Mouse (Mus musculus): ENCODE data around the gene Ppp1r12b.
"Not testable (repeated sequence)": the region's sequence is repeated elsewhere in the genome, so short reads cannot be mapped to it uniquely, and the experiment has no call there.

Ppp1r12b gene

GRCm38 (mm10) chr1:134851211-134851610 lies 104.5 kb downstream of the Ppp1r12b start:
- no peak for DNase-seq (ENCODE audit: low spot score in 2 of 2)

GRCm38 (mm10) chr1:134850361-134850760 lies 105.4 kb downstream of the Ppp1r12b start:
- peak; percentile 20 to 46 for DNase-seq (ENCODE audit: low spot score in 2 of 2)

- DNase-seq (ENCODE audit: low spot score in 2 of 2): no peak
These were observed 107.9 kb downstream of the Ppp1r12b start for GRCm38 (mm10) chr1:134847851-134848250.

DNA sequence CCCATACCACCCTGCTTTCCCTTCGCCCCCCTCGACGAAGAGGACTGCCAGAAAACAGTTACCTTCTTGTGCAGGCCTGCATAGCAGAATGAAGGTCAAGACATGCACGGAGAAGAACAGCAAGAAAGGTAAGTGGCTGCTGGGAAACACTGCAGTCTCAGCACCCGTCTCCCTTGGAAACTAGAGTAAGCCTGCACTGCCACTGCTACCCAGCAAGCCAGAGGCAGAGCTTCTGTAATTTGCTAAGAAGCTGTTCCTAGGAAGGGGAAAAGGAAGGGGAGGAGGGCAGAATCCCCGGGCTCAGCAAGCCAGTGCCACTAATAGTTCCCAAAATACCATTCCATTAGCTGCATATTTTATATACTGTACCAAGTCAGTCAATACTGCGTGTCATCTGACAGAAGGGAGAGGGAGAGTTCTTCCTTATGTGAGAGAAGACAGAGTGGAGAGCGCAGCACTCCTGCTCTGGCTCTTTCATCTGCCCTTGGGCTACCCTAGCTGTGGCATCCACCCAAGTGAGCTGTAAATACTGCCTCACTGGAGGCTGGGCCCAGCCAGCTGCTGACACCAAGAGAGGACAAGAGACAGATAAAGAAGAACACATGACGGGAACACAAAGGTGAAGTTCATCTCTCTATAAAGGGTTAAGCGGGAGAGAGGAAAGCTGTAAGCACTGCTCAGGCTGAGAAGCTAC lies 109.3 kb downstream of the Ppp1r12b start:
- no peak for DNase-seq (ENCODE audit: low spot score in 2 of 2)

GRCm38 (mm10) chr1:134843369-134843768 lies 112.4 kb downstream of the Ppp1r12b start:
- DNase-seq (ENCODE audit: low spot score in 2 of 2): no peak

GRCm38 (mm10) chr1:134836909-134837480 lies 118.7 kb downstream of the Ppp1r12b start:
- DNase-seq (ENCODE audit: low spot score in 2 of 2): no peak

GRCm38 (mm10) chr1:134830881-134831280 lies 124.9 kb downstream of the Ppp1r12b start:
- not testable (repeated sequence) for DNase-seq (ENCODE audit: low spot score in 2 of 2)

GRCm38 (mm10) chr1:134829635-134830034 lies 126.1 kb downstream of the Ppp1r12b start:
- DNase-seq (ENCODE audit: low spot score in 2 of 2): no peak

DNA sequence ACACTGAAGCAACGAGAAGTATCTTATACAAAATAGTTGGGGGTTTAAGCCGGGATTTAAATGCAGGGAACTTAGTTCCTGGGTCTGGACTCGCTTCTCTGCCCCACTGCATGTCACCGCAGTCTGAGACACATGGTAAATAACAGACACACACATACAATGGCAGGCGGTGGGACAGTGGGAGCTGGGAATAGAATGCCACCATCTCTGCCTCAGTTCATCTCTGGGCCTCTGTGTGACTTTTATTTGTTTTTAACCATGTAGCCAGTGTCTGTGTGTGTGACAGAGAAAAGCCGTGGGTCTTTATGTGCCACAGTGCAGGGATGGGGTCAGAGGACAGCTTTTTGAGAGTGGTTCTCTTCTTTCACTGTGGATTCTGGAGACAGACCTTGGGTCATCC lies 130.8 kb downstream of the Ppp1r12b start:
- DNase-seq (ENCODE audit: low spot score in 2 of 2): no peak

- DNase-seq (ENCODE audit: low spot score in 2 of 2): no peak
These were observed 131.9 kb downstream of the Ppp1r12b start for GRCm38 (mm10) chr1:134823842-134824241.

GRCm38 (mm10) chr1:134823323-134823722 lies 132.4 kb downstream of the Ppp1r12b start:
- DNase-seq (ENCODE audit: low spot score in 2 of 2): no peak

DNA sequence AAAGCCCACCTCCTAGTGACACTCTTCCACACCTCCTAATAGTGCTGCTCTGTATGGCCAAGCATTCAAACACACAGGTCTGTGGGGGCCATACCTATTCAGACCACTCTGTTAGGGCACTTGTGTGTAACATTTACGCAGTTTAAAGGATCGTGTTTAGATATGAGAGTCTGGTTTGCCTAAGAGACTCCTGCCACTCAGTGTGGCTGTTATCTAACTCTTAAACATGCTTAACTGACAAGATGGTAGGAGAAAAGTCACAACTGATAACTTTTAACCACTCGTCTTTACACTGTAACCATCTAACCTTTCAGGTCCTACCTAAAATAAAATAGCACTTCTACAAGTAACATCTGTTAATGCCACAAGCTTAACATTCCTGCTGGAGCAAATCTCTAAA lies 134.9 kb downstream of the Ppp1r12b start:
- no peak for DNase-seq (ENCODE audit: low spot score in 2 of 2)

DNA sequence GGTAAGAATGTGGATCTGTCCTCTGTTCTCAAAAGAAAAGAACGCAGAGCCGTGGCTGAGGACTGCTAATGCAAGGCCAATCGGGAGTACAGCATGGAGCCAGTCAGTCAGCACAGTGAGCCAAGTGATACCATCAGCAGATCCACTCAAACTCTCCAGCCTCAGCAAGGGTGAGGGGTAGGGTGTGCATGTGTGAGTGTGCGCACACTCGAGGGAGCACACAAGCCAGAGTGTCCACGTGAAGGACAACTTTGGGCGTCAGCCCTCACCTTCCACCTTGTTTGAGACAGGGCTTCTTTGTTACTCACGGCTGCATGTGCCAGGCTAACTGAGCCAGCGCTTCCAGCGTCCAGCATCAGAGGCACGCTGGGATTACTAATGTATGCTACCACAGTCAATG lies 136.5 kb downstream of the Ppp1r12b start:
- DNase-seq (ENCODE audit: low spot score in 2 of 2): no peak

DNA sequence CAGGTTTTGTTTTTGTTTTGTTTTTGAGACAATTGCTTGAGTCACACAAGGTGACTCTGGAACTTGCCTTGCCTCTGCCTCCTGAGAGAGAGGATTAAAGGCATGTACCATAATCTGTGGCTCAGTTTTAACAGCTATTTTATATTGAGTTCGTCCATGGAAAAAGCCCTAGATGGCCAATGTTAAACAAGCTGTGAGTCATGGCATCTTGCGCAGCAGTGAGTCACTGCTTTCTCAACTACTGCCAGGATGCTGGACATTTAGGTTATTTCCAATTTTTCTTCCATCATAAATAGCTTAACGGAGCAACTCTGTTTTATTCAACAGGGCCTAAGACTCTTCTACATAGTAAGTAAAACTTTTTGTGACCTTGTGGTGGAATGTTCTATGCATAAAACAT lies 137.0 kb downstream of the Ppp1r12b start:
- DNase-seq (ENCODE audit: low spot score in 2 of 2): no peak

GRCm38 (mm10) chr1:134817916-134818595 lies 137.7 kb downstream of the Ppp1r12b start:
- DNase-seq (ENCODE audit: low spot score in 2 of 2): no peak

DNA sequence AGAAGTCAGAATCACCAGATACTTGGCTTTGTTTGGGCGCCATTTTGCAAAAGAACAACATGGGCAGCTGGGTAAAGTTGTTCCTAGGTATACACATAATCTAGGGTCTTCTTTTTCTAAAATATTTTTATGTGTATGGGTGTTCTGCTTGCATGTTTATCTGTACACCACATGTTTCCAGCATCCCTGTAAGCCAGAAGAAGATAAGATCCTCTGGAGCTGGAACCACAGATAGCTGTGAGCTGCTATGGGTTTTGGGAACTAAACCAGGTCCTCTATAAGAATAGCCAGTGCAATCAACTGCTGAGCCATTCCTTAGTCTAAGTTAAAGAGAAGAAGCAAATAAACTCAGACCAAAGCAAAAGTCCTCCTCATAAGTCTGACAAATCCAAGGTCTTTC lies 138.6 kb downstream of the Ppp1r12b start:
- DNase-seq (ENCODE audit: low spot score in 2 of 2): no peak

DNA sequence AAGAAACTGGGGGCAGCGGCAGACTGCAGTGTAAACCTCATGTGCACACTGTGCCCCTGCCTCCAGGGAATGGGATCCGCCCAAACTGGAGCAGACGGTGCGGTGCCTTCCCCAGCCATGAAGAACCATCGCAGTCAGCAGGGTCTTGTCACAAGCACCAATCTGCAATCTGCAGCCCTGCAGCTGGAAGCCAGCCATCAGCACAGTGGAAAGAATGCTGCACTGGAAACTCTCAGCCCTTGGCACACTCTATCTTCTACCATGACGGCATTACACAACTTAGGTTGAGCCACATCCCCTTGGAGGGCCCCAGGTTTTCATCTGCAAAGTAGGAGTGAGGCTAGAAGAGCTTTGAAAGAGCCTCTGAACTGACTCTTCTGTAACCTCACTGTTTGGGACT lies 139.1 kb downstream of the Ppp1r12b start:
- DNase-seq (ENCODE audit: low spot score in 2 of 2): no peak

DNA sequence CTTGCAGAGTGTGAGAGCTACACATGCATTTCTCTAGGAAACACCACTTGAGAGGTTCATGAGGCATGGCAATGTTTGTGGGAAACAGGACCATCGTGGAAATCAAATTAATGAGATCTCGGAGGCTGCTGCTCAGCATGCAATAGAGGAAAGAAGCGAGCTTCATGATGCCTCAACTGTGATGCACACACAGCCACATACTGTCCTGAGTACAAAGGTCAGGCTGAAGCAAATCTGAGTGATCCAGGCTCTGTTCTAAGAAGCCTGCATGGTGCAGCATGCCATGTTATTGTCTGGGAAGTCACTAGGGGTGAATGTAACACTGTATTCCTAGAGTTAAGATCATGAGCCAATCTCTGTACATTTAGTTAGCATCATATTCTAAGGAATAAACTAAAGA lies 140.0 kb downstream of the Ppp1r12b start:
- no peak for DNase-seq (ENCODE audit: low spot score in 2 of 2)

GRCm38 (mm10) chr1:134805471-134805870 lies 150.3 kb downstream of the Ppp1r12b start:
- no peak for DNase-seq (ENCODE audit: low spot score in 2 of 2)

- DNase-seq (ENCODE audit: low spot score in 2 of 2): no peak
These were observed 151.4 kb downstream of the Ppp1r12b start for GRCm38 (mm10) chr1:134804373-134804772.

DNA sequence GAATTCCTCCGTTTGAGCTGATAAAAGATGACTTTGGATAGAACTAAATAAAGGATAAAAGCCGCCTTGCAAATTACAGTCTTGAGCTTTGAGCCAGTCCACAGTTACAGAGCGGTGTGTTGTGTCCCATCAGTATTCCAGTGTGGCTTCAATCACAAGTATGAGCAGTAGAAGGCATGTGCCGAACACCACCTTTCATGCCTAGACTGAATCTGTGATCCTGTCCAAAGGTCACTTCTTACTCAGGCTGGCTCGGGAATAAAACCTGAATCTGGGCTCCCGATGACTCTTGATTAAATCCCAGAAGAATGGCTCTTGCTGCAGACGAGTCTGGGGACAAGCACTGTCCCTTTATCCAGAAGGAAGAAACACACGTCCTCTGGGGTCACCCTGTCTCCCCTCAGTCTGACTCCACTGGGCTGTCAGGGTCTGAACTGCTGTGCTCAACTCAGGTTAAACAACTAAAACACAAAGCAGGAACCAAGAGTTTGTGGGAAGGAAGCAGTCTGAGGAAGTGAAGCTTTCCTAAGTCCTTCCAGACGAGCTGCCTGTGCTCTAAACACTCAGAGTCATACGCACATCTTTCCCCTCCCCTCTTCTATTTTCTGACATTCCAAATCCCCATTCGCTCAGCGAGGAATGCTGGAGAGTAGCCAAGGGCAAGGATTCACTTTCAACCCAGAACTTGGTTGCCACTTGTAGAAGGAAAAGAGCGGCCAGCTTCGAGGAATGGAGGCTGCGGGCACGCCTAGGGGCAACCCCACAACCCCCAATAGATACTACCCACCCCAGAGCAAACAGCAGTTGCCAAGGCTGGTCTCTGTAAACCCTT lies 152.2 kb downstream of the Ppp1r12b start:
- peak; percentile 5 to 21 for DNase-seq (ENCODE audit: low spot score in 2 of 2)

DNA sequence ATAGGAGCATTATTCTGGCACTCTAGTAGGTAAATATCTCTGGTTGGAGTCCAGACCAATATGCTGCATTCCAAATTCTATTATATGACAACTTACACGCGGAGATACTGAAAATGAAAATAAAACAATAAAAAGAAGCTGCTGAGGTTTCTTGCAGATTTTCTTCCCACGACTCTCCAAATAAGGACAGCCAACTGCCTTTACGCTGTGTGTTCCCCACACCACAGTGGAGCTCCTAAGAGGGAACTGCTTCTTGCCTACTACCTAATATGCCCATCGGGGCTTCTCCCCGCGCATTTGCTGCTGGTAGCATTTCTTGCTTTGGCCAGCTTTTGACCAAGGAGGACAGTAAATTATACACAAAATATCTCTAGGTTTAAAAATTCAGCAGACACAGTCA lies 154.0 kb downstream of the Ppp1r12b start:
- no peak for DNase-seq (ENCODE audit: low spot score in 2 of 2)

Measured in spleen, postnatal 36 days (tissue).